Mouse (Mus musculus): ENCODE data around the gene Tor3a.
"Not testable (repeated sequence)": the region's sequence is repeated elsewhere in the genome, so short reads cannot be mapped to it uniquely, and the experiment has no call there.

Gene Tor3a

DNA sequence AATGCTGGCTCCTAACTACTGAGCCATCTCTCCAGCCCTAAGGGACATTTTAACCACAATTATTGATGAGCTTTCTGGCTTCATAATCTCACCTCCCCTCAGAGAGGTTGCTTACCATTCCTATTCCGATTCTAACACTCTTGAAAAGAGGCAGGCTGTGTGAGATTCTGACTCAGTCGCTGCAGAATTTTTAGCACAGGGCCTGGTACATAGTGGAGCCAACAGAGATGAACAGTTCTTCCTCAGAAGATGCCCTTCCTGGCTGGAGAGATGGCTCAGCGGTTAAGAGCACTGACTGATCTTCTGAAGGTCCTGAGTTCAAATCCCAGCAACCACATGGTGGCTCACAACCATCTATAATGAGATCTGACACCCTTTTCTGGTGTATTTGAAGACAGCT, 2.2 kb downstream of the Tor3a start:
- DNase-seq (ENCODE audit: low spot score): no peak

DNA sequence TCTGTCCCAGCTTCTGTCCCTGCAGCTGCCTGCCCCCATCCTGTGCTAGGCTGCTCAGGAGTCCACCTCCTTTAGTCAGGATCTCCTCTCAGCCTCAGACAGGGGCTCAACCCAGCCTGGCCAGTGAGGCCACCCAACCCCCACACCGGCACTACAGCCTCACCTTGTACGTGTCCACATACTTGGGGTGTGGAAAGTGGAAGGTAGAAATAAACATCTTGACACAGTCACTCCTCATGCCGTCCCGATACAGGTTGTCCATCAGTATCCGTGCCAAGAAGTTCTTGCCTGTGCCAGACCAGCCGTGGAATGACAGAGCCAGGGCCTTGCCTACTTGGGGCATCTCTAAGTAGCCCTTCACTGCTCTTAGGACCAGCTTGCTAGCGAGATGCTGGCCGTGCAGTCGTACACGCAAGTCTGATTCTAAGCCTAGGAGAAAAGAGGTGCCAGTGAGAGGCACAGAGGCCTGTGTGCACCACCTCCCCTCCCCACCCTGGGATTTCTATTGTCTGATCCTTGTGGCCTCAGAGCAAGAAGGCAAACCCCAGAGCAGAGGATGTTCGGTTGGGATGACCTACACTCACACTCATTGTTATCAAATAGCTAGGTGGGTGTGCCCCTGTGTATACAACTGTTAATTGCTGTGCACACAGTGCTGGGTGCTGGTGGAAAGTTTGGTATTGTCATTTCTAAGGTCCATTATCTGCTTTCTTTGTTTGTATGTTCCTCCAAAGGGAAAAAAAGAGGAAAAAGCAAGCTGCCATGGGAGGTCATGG, 4.8 kb downstream of the Tor3a start:
- DNase-seq (ENCODE audit: low spot score): no peak

DNA sequence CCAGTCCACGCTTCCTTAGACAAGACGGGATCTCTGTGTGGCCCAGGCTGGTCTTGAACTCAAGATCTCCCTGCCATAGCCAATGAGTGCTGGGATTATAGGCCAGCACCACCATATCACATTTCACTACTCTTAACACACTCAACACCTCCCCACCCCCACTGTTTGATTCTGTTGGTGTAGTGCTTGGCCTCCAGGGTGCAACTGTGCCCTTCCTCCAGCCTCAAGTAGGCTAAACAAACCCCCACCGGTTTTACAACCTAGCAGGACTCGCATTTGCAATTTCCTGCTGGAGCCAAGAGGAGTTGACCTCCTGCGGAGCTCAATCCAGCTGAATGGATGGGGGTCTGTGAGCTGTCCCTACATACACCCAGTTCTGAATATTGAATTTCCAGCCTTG, 5.6 kb downstream of the Tor3a start:
- DNase-seq (ENCODE audit: low spot score): no peak

DNA sequence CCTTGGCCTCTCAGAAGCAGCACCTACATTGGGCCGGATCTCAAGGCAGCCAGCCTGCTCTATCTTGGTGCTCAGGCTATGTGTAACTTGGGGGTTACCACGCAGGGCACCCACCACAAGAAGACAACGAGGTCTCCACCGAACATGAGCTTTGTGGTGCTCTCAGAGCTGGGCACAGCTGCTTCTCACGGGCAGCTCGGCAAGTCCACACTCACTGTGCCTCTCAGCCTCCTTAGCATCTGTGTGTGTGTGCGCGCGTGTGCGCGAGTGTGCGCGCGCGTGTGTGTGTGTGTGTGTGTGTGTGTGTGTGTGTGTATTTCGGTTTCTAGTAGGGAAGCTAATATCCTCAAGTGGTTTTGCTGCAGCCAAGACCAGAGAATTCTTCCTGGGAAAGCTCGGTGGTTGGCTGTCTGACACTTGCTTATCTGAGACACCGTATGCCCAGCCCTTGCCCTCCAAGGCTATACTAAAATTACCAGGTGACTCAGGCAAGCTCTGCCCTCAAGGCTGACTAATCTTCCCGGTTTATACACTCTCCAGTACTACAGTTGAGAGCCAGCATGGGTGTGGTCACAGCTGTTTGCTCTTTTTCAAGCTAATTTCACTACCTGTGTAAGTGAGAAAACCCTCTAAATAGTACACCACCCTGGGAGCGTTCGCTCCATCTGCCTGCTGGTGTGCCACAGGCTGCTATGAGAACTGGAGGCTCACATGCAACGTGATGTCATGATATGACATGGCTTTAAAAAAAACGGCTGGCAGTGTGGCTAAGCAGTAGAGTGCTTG, 6.8 kb downstream of the Tor3a start:
- DNase-seq (ENCODE audit: low spot score): no peak

DNA sequence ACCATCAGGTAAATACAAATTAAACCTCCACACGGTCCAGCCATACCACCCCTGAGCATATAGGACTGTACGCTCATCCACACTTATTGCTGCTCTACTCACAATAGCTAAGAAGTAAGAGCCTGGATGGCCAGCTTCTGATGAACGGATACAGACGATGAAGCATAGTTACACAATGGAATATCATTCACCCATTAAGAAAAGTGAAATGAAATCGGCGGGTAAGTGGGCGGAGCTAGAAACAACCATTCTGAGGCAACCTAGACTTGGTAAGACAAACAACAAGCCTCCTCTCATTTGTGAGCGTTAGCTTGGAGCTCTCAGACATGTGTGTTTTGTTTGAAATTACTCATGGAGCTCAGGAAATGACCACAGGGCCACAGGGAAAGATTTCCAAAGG, 8.4 kb downstream of the Tor3a start:
- no peak for DNase-seq (ENCODE audit: low spot score)

DNA sequence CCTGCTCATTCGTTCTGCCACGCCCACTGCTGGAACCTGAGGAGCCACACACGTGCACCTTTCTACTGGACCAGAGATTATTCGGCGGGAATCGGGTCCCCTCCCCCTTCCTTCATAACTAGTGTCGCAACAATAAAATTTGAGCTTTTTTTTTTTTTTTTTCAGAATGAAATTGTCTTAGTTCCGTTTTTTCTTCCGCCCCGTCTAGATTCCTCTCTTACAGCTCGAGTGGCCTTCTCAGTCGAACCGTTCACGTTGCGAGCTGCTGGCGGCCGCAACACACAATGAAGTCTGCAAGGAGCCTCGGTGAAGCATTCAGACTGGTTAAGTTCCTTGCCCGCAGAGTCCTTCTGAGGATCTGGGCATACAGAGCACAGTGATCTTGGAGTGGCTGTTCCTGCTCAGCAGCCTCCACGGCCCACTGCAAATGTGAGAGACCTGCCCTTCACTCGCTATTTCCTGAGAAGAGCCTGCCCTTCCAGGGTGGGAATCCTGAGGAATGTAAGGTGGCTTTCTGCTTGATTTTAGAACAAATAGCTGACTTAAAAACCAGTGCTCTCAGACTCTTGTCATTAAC, 13.4 kb downstream of the Tor3a start:
- DNase-seq (ENCODE audit: low spot score): not testable (repeated sequence)

DNA sequence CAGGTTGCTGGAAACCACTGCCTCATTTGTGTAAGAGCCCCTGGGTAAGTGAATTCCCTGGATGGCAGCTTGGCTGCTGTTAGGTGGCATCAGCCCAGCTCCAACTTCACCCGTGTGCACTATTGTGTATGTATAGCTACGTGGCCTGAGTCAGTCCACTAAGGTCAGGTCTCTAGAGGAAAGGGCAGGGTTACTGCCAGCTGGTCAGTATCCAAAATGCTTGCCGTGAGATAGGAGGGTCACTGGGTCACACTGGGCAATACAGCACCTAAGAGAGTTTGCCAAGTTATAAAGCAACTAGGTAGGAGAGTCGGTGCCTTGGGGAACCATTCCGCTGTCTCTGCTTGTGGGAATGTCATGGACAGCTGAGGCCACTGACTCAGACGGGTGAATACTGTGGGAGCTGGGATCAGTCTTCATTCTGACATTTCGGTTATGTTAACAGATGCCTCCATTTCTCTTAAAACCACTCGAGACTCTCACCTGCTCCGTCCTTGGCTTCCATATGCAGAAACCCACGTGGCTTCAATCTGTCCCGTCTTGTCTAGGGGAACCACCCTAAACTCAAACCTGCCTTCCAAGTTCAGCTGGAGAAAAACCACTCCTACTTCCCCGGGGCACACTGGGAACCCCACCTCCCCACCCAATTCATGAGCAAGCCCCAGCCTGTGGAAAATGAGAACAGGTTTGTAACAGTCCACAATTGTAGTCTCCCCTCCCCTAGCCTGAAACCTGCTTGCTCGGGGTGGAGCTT, 14.1 kb downstream of the Tor3a start:
- no peak for DNase-seq (ENCODE audit: low spot score)

DNA sequence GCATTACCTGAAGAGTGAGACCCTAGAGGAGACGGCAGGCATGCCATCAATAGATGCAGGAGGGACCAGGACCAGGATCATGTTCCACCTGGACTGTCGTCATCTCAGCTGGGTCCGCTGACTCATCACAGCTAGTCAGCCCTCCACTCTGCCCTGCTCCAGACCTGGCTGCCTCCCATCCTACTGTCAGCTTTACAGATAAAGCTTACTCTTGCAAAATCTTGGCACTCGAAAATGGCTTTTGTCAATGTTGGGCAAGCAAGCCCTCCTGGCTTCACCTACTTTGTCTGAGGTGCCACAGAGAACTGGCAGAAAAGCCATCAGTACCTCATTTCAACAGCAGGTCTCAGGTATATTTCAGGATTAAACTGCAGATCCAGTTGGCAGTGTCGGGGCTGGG, 15.5 kb downstream of the Tor3a start:
- no peak for DNase-seq (ENCODE audit: low spot score)

DNA sequence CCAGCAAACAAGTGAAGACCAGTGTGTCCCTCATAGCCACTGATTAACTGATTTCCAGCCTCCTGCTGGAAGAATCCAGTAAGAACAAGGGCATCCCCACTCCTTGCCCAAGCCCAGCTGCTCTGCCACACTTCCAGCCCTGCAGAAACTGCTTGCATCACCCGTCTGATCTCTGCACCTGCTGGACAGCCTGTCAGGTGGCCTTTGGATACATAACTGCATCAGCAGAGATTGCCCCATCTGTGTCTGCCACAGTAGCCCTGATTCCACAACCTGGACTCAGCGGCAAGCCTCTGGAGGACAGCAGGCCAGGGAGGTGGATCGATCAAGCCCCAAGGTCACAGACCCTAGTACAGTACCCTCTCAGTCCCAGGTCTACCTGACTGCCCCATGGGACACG, 16.6 kb downstream of the Tor3a start:
- no peak for DNase-seq (ENCODE audit: low spot score)

DNA sequence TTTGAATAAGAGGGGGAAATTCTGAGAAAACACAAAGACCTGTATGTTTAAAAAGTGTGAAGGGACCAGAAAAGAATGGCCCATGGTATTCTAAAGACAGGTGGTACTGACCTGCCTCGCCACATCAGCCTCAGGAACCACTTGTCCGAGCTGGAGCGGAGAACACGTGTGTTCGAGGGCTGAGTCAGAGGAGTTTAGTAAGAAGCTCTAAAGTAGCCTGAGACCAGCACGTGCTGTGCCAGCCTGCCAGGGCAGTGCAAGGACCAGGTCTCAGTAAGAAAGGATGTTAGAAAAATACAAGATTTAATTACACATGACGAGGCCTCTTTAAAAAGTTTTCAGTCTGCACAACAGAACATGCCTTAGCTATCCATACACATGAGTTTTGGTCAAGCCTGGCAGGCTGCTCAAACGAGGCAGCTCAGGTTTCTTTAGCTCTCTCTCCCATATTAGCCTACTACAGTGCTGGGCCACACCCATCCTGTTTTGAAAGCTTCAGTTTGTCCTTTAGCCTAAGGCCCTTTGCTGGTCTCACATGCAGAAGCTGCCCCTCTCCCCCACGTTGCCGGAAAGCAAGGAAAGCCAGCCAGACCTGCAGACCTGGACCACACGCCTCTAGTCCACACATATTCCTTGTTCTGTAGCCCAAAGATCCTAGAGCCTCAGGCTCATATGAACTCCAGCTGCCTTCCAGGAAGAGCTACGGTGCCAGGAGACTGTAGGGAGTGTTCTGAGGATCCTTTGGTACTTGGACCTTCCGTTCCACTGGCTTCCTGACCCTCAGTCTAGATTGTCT, 19.2 kb downstream of the Tor3a start:
- no peak for DNase-seq (ENCODE audit: low spot score)

DNA sequence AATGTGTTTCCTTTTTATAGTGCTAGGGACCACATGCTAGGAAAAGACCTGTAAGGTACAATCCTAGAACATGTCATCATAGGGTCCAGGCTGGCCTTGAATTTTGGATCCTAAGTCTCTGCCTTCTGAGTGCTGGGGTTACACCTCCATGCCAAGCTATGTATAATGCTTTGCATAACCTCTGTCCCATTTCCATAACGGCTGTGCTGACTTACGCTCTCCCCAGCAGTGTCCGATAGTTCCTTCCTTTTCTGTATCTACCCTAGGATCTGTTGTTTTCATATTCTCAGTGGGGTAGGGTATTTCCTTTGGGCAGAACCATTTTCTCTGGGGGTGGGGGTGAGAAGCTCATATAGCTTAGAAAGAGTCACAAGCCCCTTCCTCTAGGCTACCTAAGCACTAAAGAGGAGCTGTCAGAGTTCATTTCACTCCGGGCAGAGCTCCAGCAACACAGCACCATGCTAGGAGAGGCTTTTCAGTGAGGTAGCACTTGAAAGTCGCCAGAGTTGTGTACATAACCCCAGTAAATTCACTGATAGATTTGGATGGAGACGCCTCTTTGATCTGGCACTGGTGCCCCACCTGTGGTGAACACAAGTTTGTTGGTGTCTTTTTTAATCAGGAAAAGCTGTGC, 21.9 kb downstream of the Tor3a start:
- no peak for DNase-seq (ENCODE audit: low spot score)

DNA sequence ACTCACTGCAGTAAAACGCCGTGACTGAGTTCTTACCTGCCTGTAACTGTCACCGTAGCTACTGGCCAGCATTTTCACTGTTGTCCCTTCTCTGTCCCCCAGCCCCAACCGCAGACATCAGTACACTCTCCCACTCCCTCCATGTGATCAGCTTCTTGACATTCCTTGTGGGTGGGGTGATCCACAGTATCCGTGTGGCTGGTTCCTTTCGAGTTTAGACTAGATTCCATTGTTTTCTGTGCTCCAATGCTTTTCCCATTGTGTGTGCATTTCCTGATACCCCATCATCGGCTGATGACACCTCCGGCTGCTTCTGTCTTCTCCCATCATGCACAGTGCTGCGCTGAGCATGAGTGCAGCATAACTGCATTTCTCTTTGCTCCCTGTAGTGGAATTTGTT, 23.5 kb downstream of the Tor3a start:
- no peak for DNase-seq (ENCODE audit: low spot score)

DNA sequence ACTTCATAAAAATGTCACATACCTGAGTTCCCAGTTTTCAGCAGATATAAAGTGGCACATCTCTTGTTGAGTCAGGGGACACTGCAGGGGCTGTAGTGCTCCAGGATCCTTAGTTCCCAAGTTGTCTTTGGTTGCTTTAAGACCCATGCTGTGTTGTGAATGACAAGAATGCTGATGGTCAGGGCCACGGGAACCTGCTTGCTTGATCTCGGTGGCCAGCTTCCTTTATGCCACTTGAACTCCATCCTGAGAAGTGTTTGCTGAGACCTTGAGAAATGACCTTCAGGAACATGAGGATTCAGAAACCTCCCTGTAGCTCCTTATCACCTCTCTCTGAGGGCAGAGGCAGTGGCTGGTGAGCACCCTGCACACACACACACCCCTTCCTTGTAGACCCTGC, 25.5 kb downstream of the Tor3a start:
- DNase-seq (ENCODE audit: low spot score): no peak

DNA sequence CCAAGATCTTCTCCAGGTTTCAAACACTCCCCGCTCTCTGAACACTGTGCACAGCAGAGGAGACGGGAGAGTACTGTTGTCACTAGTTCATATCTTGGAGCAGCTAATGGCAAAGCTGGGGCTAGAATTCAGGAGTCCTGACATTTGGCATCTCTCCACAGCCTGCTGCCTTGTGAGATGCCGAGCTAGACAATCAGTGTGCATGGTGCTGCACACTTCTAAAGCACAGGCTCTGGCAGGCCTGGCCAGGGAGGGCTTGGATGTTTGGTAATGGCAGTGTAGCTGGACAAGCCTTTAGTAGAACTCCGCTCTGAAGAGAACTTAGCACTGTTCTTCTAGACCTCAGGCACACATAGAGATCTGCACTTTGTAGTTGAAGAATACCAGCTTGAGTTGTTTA, 28.2 kb downstream of the Tor3a start:
- no peak for DNase-seq (ENCODE audit: low spot score)

DNA sequence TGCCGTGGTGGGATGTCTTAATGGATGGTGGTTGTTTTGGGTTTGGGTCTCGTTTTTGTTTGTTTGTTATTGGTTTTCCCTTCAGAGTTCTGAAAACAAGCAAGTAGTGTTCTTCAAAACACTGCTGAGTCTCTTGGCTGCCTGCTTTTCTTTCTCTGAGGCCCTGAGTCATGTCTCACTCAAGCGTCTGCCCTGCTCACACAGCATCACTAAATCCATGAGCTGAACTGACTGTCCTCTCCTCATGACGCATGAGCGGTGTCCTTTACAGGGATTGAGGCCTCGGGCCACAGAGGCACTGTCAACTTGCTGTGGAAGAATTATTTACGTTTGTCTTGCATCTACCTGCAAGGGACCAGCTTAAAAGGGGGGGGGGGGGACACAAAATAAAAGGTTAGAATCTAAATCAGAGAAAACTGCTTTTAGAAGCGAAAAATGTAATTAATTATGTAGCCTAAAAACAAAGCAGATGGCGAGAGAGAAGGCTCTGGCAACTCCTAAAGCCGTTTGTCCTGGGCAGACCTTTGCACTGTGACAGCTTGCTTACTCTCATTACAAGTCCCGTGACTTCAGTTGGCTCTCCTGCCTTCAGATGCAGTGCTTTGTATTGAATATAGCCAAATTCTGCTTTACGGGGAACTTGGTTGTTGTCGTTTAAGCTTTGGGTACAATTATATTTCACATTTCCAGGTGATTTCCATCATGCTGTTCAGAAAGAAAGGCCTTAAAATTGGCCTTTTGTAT, 29.2 kb downstream of the Tor3a start:
- no peak for DNase-seq (ENCODE audit: low spot score)

DNA sequence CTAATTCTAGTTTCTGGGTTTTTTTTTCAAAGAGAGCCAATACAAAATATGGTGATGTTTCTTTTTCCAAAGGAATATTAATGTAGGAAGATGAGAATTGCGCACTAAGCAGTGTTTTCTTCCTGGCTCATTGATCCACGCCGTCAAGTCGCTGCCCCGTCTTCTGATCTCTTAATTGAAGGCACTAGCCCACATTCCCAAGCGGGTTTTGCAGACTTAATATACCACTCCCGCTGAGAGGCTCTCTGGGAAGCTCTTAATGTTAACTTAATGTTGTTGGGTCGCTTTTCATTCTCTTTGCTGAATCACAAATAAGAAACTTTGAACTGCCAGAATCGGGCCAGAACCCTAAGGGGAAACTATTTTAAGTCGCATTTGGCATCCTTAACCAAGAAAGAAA, 30.1 kb downstream of the Tor3a start:
- DNase-seq (ENCODE audit: low spot score): no peak

DNA sequence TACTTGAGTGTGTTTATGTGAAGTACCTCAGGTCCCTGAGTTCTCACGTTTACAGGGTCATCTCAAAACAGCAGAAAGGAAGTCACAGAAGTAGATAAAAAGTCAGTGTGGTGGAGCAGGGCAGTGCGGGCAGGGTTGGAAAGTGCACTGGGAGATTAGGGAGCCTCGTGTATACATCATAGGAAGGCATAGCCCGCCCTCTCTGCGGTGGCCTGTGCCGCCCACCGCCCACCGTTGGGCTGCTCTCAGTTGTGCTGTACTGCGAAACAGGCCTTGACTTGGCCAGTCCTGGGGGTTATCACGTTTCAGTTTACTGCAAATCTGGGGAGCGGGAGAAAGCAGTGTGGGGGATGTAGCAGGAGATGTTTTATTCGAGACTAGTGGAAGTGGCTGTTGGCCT, 31.3 kb downstream of the Tor3a start:
- no peak for DNase-seq (ENCODE audit: low spot score)

DNA sequence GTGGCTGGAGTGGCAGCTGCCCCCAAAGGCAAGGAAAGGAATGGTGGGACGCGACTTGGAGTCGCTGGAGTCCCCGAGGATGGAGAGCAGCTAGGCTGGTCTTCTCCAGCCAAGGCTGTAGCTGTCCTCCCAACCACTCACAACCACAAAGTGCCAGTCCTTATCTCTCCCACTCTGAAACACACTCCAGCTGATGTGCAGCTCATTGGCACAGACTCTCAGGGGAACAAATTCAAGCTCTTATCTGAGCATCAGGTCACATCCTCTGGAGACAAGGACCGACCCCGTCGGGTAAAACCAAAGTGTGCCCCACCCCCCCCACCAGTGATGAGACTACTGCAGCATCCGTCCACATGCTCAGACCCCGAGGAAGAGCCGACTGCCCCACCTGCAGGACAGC, 32.3 kb downstream of the Tor3a start:
- DNase-seq (ENCODE audit: low spot score): no peak

DNA sequence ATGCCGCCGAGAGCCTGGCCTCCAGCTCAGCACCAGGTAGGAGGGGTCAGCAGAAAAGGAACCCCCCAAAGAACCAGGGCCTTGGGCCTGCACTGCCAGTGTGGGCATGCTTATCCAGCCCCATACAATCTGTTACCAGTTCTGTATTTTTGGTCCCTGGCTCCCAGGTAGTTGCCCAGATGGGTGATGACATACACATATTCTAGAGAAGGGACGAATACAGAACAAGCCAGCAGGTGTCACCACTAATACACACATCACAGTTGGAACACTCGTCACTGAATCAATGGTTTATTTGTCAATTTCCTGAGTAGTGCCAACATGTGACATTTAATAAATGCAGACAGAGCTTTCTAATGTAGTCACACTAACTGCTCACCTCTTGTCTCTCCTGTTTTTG, 33.6 kb downstream of the Tor3a start:
- no peak for DNase-seq (ENCODE audit: low spot score)

DNA sequence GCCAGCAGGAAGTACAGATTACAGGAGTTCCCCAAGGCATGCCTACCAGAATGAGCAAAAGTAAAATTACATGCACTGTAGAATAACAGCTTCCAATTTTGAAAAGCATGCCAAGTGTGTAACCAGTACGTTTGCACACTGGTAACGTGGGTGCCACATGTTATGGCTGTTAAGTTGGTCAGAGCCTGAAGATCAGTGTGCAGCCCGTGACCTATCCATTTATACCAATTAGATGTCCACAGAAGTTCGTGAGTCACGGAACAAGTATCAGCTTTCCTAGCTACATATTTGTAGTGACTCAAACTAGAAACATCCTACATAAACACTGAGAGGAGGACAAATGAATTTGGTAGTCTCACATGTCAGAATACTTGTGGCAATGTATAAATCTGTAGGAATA, 34.7 kb downstream of the Tor3a start:
- DNase-seq (ENCODE audit: low spot score): no peak

DNA sequence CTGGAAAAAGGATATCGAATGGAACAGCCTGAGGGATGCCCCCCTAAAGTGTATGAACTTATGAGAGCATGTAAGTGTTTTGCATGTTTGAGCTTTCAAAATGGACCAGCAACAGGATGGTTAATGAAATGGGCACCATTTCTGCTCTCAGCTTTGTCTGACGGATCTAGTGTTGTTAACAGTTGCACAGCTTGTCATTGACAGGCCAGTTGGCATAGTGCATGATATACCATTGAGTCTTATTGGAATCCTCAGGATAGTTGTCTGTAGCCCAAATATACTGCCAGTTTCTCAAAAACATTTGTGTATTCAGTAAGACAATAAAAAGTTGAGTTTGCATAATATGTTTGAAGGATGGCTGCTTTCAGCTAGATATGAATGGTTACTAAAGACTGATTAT, 39.0 kb downstream of the Tor3a start:
- DNase-seq (ENCODE audit: low spot score): no peak

Measured in ovary, postnatal 14 days (tissue).